In the genomic region with DNA sequence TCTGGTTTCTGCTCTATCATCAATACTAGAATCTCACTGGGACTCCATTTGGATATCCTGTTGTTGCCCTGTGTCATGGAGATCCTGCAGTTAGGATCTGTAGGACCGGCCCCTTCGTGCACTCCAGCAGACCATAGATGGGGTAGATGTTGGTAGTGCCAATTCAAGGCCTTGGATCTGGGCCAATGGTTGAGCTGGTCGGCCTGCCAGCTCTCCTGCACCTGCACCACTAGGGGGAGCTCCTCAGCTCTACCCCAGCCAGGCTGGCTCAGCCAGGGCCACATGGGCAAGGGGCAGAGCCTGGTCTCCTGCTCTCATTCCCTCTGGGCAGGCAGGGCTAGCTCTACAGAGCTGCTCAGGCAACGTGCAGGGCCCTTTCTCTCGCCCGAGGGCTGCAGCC, we compare ENCODE assay signal across 8 mouse cellular contexts.
DNase-seq lines count a peak whose midpoint lies in the region; ATAC-seq and TF ChIP-seq lines count a peak whose summit lies in the region.

No protein-coding gene starts in this region.

- POLR2A ChIA-PET in Patski (lab: Charles Lee): no interaction called here

- TF ChIP-seq POLR2A in cortical plate, adult 2 months (IDR thresholded peaks at IDR 0.05; ENCODE audit: extremely low read depth, insufficient read depth, low read length): no peak

- H3K4me3 ChIP-seq in layer of hippocampus, adult 2 months: no peak overlapping the region
- no peak overlapping the region for H3K4me3 ChIP-seq in cortical plate, adult 2 months (ENCODE audit: insufficient read depth, low read length)

- no peak for DNase-seq in layer of hippocampus, adult 2 months (ENCODE audit: low spot score in 2 of 2)
- DNase-seq in layer of hippocampus, postnatal 36 days: no peak
- no peak for DNase-seq in Patski (ENCODE audit: low read depth, low spot score)
- peak; percentile 41 for DNase-seq in kidney, postnatal 4 days
- DNase-seq in natural killer cell, adult 2 months (ENCODE audit: low spot score in 2 of 2): peak; percentile 35 to 57
- DNase-seq in urinary bladder, postnatal 25 days (ENCODE audit: low spot score): peak; percentile 51
- no peak for DNase-seq in right cerebral cortex, adult 2 months (ENCODE audit: low spot score in 2 of 2)

- TF ChIP-seq CTCF in layer of hippocampus, adult 2 months (conservative IDR thresholded peaks at IDR 0.05): peak; percentile 79
- peak; percentile 81 for TF ChIP-seq CTCF in Patski (IDR thresholded peaks at IDR 0.05)
- TF ChIP-seq CTCF in cortical plate, adult 2 months (IDR thresholded peaks at IDR 0.05; ENCODE audit: extremely low read depth, insufficient read depth, low read length): peak; percentile 28; the same call in 1 of the 2 replicates

- H3K4me1 ChIP-seq in cortical plate, adult 2 months (ENCODE audit: control insufficient read depth, insufficient read depth, low read length): no peaks in the 10 kb centered on the region

- CTCF ChIA-PET in Patski (lab: Charles Lee): interaction anchor here (0.7 to 1.1 kb wide), 3 partner anchors 9 to 17 kb away, joined by 3 read pairs; no protein-coding TSS in a partner anchor

- in situ Hi-C loops in Patski (cut with MboI; ENCODE audit: low pct_unique_long_range_greater_than_20kb): no loop called here

- no peak overlapping the region for H3K27ac ChIP-seq in layer of hippocampus, adult 2 months
- H3K27ac ChIP-seq in cortical plate, adult 2 months (ENCODE audit: insufficient read depth, low read length): no peak overlapping the region

- ATAC-seq in Patski: no peak

- no peaks in the 10 kb centered on the region for H3K27me3 ChIP-seq in Patski

Comparison
In these comparisons a context has a peak if more than half of its experiments do, and no peak if none do; other contexts are left out.
1. DNase-seq: peak in kidney, postnatal 4 days (2 of 2), natural killer cell, adult 2 months (2 of 2) and urinary bladder, postnatal 25 days (single experiment); none in layer of hippocampus, adult 2 months (0 of 2), layer of hippocampus, postnatal 36 days (0 of 2), Patski (single experiment) and right cerebral cortex, adult 2 months (0 of 2).
2. CTCF ChIP-seq: peak in every context shown above with its lines; median percentile 81 in Patski; 79 in layer of hippocampus, adult 2 months; 28 in cortical plate, adult 2 months.